Mouse (Mus musculus): ENCODE data around the gene Mrpl33.
"Not testable (repeated sequence)": the region's sequence is repeated elsewhere in the genome, so short reads cannot be mapped to it uniquely, and the experiment has no call there.

GRCm38 (mm10) chr5:31631169-31631568 lies 34.4 kb downstream of the Mrpl33 start:
- not testable (repeated sequence) for TF ChIP-seq POLR2A (IDR thresholded peaks at IDR 0.05; ENCODE audit: borderline replicate concordance, extremely low read depth, insufficient read depth, insufficient read length, poor library complexity, severe bottlenecking); CTCF (IDR thresholded peaks at IDR 0.05; ENCODE audit: borderline replicate concordance, extremely low read depth, insufficient read depth, insufficient read length)

Measured in brain, embryonic 14.5 days (tissue).